Mouse (Mus musculus) neutrophil, adult 5-6 weeks (primary cell): ENCODE data around the gene Rab31. TPM values are rescaled to one million over a fixed set of nuclear protein-coding genes. Genes with fewer than 3 reads are reported as not detected.

Experiments
- ATAC-seq: fragments of 151-379, 151-347 bp; 2 replicates; pipeline ENCODE4 v1.8.0; 2017; ENCODE audit warnings: mild to moderate bottlenecking, moderate TSS enrichment; ENCODE audit not compliant: insufficient number of reproducible peaks, poor library complexity, low FRiP score, severe bottlenecking; ENCODE audit errors: extremely low read depth
- total RNA-seq: library from RNA; stranded (forward); fragments of 200-1000 nt; gene quantifications from 2 replicates; pipeline ENCODE4 v1.2.3, GENCODE M21; 2017

The Rab31 gene
- total RNA-seq, 1 experiment from 2014 or later: 90.1 TPM

DNA sequence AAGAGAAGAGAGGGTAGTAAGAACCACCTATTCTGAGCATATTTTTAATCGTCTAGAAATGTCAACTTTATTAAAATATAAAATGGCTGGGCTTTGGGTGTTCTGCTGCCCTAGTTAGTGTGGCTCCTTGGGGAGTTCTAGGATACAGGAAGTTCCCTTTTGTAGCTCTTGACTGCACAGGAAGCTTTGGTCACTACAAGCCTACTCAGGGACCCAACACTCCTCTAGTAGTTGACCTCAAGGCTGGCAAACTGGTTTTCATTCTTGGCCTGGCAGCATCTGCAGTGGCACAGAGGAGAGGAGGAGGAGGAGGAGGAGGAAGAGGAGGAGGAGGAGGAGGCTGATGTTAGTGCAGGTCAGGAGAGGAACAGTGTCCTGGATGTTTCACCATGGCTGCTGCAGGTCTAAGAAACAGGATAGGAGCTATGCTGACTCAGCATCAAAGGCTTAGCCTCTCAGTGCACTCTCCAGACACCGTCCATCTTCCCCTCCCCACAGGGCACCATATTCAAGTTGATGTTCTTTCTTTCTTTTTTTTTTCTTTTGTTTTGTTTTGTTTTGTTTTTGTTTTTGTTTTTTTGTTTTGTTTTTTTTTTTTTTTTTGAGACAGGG is 91.6 kb downstream of the Rab31 start:
- ATAC-seq: no peak

GRCm38 (mm10) chr17:65679806-65680446 is 92.6 kb downstream of the Rab31 start:
- ATAC-seq: no peak

DNA sequence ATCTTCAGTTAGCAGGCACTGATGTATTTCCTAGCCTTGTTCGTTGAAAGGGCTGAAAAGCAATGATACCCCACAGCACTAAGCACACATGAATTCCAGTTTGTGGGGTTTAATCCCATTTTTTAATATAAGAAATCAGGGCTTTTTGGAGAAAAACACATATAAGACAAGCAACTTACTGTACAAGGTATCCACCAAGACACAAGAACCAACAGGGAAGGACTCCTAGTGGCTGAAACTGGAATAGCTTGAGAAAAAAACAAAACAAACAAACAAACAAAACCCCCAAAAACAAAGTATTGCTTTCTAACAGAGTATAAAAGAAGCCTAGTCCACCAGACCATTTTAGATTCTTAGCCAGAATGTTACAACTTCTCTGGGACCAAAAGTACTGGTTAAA is 94.8 kb downstream of the Rab31 start:
- ATAC-seq: no peak

DNA sequence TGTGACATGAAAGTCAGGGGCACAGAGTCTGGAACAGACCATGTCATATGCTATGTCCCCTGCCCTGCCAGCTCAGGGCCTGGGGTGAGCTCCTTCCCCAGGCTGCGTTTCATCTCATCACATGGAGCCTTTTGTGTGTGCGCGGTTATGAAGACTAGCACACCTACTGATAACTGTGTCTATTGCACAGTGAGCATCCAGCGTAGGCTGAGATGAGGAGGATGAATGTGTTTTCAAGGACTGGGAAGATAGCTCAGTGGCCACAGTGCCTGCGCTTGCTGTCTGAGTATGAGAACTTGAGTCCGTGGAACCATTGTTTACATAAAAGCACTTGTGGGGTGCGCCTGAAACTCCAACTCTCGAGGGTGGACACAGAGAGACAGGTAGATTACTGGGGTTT is 96.0 kb downstream of the Rab31 start:
- ATAC-seq: no peak

DNA sequence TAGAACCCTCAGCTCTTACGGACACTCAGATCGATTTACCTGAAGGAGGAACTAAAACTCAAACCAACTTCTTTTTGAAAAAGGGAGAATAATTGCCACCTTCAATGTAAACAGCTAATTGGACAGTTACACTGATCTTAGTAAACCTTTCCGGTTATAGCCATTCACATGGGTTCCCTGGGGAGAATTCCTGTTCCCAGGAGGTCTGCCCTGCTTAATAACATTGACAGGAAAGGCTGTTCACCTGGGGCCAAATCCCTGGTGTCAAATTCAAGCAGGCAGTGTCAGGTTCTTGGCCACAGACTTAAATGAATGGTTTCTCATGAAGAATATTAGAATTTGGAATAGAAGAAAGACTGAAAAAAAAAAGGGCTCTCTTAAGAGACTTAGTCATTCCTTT is 96.6 kb downstream of the Rab31 start:
- ATAC-seq: no peak

- ATAC-seq: peak; percentile 77; the same call in 1 of the 2 replicates
These were observed 97.8 kb downstream of the Rab31 start for GRCm38 (mm10) chr17:65674710-65675171.

DNA sequence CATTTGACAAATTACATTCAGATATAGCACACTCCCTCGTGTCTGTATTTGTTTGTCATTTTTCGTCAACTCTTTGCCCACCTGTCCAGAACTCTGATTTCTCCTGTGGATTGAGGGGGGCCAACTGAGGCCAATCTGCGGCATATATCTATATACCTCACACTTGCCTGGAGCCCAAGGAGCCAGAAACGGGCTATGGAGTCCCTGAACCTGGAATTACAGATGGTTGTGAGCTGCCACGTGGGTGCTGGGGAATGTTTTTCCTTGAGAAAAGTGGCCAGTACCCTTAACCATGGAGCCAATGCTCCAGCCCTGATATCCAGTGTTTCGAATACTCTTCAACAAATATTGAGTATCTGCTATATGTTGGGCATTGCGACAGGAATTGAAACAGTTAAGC is 99.6 kb downstream of the Rab31 start:
- no peak for ATAC-seq

- ATAC-seq: no peak
These were observed 103.5 kb downstream of the Rab31 start for GRCm38 (mm10) chr17:65669061-65669460.

GRCm38 (mm10) chr17:65667792-65668191 is 104.8 kb downstream of the Rab31 start:
- ATAC-seq: no peak

DNA sequence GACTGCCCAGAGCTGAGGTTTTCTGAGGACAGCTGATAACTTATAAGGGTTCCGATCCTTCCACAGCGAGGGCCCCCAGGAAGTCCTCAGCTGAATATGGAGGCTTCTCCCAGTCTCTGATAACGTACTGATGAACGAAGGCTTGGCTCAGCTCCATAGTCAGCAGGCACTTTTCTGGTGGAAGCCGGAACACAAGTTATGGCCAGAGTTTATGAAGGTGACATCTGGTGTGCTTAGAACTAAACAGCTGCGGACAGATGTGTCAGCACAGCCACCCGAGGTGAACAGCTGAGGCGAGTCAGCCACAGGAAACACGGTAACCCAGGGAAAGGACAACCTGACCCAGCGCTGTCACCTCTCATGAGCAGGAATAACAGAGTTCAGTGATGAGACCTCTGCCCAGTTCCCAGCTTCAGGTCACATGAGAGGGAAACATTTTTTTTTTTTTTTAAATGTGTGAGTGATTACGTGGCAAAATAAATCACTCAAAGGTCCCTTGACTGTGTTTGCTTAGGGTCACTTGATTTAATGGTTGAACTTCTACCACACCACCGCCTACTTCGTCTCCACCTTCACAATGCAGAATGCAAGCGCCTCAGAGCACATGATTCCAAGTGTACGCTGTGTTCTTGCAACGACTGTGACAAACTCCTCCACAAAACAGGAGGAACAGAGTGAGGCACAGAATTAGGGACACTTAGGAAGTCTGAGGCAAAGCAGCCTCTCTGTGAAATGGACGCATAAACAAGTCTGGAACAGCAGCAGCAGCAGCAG is 106.0 kb downstream of the Rab31 start:
- no peak for ATAC-seq

DNA sequence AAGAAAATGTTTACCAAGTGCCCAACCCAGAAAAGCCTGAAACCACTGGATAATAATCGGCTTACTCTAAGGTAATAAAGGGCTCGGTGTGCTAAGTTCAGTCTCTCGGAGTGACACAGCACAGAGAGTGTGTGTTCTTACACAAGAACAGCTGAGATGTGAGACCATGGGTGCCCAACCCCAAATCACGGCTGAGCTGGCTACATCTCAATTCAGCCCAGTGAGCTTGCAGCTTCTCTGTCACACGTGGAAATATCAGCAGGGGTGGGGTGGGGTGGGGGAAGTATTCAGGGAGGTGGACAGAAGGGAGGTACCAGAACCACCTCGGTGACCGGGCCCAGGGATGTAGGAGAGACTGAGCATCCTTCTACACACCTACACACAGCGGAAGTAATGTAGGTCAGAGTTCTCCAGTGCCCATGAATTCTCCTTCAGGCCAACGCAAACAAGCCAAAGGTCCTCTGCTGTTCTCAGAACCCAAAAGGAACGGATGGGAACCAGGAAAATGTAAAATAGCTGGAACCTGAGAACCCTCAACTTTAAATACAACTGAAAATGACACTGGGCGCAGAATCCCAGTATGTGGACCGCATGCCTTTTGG is 106.7 kb downstream of the Rab31 start:
- ATAC-seq: no peak

DNA sequence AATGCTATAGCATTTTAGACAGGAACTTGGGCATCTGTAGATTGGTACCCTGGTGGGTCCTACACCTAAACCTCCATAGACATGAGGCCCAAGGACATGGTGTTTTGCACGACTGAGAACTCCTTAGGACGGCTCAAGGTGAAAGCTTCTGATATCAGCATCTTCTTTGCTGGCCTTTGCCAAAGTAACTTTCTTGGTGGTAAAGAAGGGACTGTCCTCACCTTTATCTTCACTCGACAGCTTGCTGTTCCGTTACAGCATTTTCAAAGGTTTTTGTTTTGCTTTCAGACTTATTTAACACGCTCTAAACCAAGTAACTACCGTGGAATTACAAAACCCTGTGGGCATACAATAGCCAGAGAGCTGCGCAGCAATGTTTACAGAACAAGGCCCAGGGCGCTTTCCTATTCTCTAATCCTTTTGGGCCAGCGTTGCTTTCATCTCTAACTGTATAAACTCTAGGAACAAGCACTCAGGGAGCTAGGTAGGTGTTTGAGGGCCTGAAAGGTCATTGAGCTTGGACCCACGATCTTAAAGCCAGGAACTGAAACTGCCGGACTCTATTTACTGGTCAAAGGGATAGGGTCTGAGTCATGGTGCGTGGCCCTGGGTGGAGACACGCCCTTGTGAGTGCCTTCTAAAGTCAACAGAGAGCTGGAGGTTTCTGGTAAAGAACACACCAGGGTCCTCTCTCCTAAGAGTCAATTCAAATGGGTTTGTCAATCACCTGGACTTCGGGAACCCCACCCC is 109.0 kb downstream of the Rab31 start:
- ATAC-seq: no peak

DNA sequence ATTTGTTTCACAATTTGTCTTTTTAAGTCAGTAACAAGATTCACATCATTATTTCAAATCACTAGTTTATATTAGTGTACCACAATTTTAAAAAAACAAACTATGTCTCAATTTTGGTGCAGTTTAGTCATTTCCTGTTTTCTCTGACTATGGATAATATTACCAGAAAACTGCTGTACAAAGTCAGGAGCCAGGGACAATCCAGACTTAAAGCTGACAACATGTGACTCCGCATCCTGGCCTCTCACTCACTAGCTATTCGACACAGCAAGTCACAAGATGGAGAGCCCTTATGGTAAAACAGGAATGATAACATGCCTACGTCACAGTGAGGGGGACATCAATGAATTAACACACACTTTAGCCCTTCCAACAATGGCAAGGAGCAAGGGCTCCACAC is 109.9 kb downstream of the Rab31 start:
- ATAC-seq: no peak

GRCm38 (mm10) chr17:65658416-65658815 is 114.1 kb downstream of the Rab31 start:
- ATAC-seq: no peak

- no peak for ATAC-seq
These were observed 114.6 kb downstream of the Rab31 start for GRCm38 (mm10) chr17:65657958-65658357.

DNA sequence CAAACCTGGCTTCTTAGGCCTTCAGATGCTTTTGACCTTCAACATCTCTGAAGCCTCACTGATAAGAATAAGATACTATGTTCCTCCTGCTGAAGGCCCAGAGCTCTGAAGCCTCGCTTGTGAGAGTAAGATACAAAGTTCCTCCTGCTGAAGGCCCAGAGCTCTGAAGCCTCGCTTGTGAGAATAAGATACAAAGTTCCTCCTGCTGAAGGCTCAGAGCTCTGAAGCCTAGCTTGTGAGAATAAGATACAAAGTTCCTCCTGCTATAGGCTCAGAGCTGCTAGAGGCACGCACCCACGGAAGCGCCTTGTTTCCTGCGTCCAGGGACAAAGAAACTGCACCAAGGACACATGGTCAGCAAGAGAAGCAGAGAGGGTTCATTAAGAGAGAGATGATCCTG is 115.8 kb downstream of the Rab31 start:
- ATAC-seq: no peak

- no peak for ATAC-seq
These were observed 116.5 kb downstream of the Rab31 start for GRCm38 (mm10) chr17:65656076-65656475.

- no peak for ATAC-seq
These were observed 116.9 kb downstream of the Rab31 start for GRCm38 (mm10) chr17:65655608-65656007.

- no peak for ATAC-seq
These were observed 122.0 kb downstream of the Rab31 start for GRCm38 (mm10) chr17:65650598-65650997.
